Mouse (Mus musculus): ENCODE results near the gene Ssbp4. TPM values are rescaled to one million over a fixed set of nuclear protein-coding genes. Genes with fewer than 3 reads are reported as not detected.

Ssbp4 gene
- total and polyA plus RNA-seq, 2 experiments from 2014 or later, result 204 to 249 TPM

DNA sequence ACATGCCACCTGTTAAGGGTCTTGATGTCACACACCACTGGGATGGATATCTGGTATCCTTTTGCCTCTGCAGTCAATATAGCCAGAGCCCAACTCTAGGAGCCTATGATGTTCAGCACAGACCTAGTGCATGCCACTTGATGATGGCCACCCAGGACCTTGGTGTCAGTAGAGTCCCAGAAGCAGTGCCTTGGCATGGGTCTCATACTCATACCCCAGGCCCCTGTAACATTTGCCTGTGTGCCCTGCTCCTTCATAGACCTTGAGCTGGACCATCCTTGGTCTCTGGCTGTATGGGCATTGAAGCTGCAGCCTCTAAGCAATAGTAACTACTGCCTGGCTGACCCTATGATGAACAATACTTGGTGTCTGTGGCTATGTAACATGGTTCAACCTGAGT lies 34.4 kb downstream of the Ssbp4 start:
- no peak overlapping the region for H3K27ac ChIP-seq (ENCODE audit: low read depth, low read length)
- ATAC-seq (no peak), DNase-seq (no peak)
- H3K9me3 ChIP-seq (ENCODE audit: low read length), result no peaks in the 10 kb centered on the region
- no peaks in the 10 kb centered on the region for H3K27me3 ChIP-seq (ENCODE audit: insufficient read depth, low read length)
- peaks cover 22% of the 10 kb centered on the region for H3K36me3 ChIP-seq (ENCODE audit: insufficient read depth)
- no peaks in the 10 kb centered on the region for H3K4me1 ChIP-seq (ENCODE audit: insufficient read depth)
- H3K4me3 ChIP-seq (ENCODE audit: low read depth, low read length), result no peak overlapping the region
- no peak overlapping the region for H3K4me2 ChIP-seq (ENCODE audit: low read depth)
- TF ChIP-seq CTCF (IDR thresholded peaks at IDR 0.05; ENCODE audit: low read depth), result no peak
- H3K9ac ChIP-seq, result no peak overlapping the region

DNA sequence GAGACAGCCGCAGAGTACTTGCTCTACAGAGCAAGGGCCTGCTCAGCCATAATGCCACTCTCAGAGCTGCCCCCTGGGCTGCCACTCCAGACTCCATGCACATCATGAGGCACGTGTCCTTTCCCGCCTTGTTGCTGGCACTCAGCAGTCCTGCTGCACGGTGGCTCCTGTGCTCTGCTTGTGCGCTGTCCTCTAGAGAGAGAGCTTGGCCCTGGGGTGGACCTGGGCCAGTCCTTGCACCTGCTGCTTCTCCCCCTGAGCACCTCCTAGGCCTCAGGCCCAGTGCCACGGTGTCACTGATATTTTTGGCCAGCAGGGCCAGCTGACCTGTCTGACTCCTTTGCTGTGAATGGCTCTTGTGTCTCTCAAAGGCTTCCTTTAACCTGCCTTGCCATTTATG lies 37.7 kb downstream of the Ssbp4 start:
- no peak for TF ChIP-seq CTCF (IDR thresholded peaks at IDR 0.05; ENCODE audit: low read depth)
- ATAC-seq (no peak), DNase-seq (no peak)
- no peak overlapping the region for H3K27ac ChIP-seq (ENCODE audit: low read depth, low read length)
- H3K36me3 ChIP-seq (ENCODE audit: insufficient read depth), result peaks cover 10% of the 10 kb centered on the region; the same call in 1 of the 2 replicates
- H3K9ac ChIP-seq, result no peak overlapping the region
- no peak overlapping the region for H3K4me3 ChIP-seq (ENCODE audit: low read depth, low read length)
- H3K9me3 ChIP-seq (ENCODE audit: low read length), result no peaks in the 10 kb centered on the region
- no peaks in the 10 kb centered on the region for H3K27me3 ChIP-seq (ENCODE audit: insufficient read depth, low read length)
- H3K4me2 ChIP-seq (ENCODE audit: low read depth), result no peak overlapping the region
- H3K4me1 ChIP-seq (ENCODE audit: insufficient read depth), result no peaks in the 10 kb centered on the region
- 71% methylated on average over 6 of the region's 6 CpGs for WGBS

DNA sequence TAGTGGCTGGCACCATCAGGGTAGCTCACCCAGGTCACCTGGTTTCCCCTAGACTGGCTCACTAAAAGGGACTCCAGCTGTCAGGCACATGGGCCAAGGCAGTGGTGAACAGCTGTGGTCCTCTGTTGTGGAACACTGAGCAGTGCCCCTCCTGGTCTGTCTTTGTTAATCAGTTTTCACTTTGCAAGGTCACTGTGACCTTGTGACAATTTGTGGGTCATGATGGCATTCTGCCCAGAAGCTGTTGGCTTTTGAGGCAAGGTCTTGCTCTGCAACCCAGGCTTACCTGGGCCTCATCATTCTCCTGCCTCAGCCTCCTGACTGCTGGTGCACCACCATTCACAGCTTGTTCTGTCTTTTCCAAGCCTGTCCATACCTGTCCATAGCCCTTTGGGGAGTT lies 38.3 kb downstream of the Ssbp4 start:
- no peaks in the 10 kb centered on the region for H3K9me3 ChIP-seq (ENCODE audit: low read length)
- no peaks in the 10 kb centered on the region for H3K27me3 ChIP-seq (ENCODE audit: insufficient read depth, low read length)

DNA sequence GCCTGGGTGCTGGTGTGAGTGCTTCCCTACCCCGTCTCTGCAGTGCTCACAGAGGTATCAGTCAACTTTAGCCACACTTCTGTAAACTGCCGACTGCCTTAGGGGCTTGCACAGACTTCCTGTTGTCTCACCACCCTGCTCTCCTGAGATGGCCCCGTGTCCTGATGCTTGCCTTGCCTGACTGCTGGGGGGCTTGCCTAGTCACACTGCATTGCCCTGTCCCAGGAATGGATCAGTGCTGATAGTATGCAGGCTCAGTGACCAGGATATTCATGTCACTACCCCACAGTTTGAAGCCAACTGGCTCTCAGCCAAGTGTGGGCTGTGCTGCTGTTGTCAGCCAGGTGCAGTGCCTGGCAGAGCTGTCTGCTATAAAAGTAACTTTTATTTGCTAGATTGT lies 43.1 kb downstream of the Ssbp4 start:
- no peak overlapping the region for H3K4me3 ChIP-seq (ENCODE audit: low read depth, low read length)
- no peaks in the 10 kb centered on the region for H3K27me3 ChIP-seq (ENCODE audit: insufficient read depth, low read length)
- no peak overlapping the region for H3K4me2 ChIP-seq (ENCODE audit: low read depth)
- no peak overlapping the region for H3K27ac ChIP-seq (ENCODE audit: low read depth, low read length)
- no peak for TF ChIP-seq CTCF (IDR thresholded peaks at IDR 0.05; ENCODE audit: low read depth)
- no peak overlapping the region for H3K9ac ChIP-seq
- DNase-seq, result no peak
- 76% methylated on average over 3 of the region's 3 CpGs for WGBS
- ATAC-seq, result no peak
- no peaks in the 10 kb centered on the region for H3K36me3 ChIP-seq (ENCODE audit: insufficient read depth)
- H3K9me3 ChIP-seq (ENCODE audit: low read length), result no peaks in the 10 kb centered on the region
- H3K4me1 ChIP-seq (ENCODE audit: insufficient read depth), result no peaks in the 10 kb centered on the region

More for the DNA sequence above, 38.3 kb downstream of the Ssbp4 start:
- no peak overlapping the region for H3K27ac ChIP-seq (ENCODE audit: low read depth, low read length)
- H3K4me2 ChIP-seq (ENCODE audit: low read depth), result no peak overlapping the region
- no peak for TF ChIP-seq CTCF (IDR thresholded peaks at IDR 0.05; ENCODE audit: low read depth)
- H3K4me1 ChIP-seq (ENCODE audit: insufficient read depth), result no peaks in the 10 kb centered on the region
- no peak overlapping the region for H3K9ac ChIP-seq
- H3K4me3 ChIP-seq (ENCODE audit: low read depth, low read length), result no peak overlapping the region
- DNase-seq (no peak), ATAC-seq (no peak)
- H3K36me3 ChIP-seq (ENCODE audit: insufficient read depth), result peaks cover 10% of the 10 kb centered on the region; the same call in 1 of the 2 replicates

DNA sequence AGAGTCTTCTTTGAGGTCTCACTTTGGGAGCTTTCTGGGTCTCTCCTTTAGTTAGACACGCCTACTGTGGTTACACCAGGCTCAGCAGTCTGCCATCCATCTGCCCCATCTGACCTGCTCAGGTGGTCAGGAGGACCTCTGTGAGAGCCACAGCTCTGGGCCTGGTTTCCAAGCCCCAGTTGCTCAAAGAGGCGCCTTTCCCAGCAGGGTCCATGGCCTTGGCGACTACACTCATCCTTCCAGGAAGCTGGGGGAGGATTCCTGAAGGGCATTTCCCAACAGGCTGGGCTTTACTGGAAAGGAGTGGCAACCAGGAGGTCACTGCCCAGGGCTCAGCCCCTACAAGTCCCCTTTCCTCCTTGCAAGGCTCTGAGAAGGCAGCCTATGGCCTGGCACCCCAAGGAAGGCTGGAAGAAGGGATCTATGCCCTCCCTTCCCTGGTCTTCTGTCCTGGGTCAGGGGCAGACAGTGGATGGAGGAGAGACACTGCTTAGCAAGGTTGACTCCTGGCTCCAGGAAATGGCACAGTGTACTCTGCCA lies 43.9 kb downstream of the Ssbp4 start:
- H3K9me3 ChIP-seq (ENCODE audit: low read length), result no peaks in the 10 kb centered on the region
- no peak for DNase-seq
- H3K4me2 ChIP-seq (ENCODE audit: low read depth), result no peak overlapping the region
- no peak overlapping the region for H3K9ac ChIP-seq
- no peak for TF ChIP-seq CTCF (IDR thresholded peaks at IDR 0.05; ENCODE audit: low read depth)
- ATAC-seq, result no peak
- 90% methylated on average over 3 of the region's 3 CpGs for WGBS
- no peaks in the 10 kb centered on the region for H3K4me1 ChIP-seq (ENCODE audit: insufficient read depth)
- no peak overlapping the region for H3K27ac ChIP-seq (ENCODE audit: low read depth, low read length)
- no peaks in the 10 kb centered on the region for H3K27me3 ChIP-seq (ENCODE audit: insufficient read depth, low read length)
- no peaks in the 10 kb centered on the region for H3K36me3 ChIP-seq (ENCODE audit: insufficient read depth)
- H3K4me3 ChIP-seq (ENCODE audit: low read depth, low read length), result no peak overlapping the region

DNA sequence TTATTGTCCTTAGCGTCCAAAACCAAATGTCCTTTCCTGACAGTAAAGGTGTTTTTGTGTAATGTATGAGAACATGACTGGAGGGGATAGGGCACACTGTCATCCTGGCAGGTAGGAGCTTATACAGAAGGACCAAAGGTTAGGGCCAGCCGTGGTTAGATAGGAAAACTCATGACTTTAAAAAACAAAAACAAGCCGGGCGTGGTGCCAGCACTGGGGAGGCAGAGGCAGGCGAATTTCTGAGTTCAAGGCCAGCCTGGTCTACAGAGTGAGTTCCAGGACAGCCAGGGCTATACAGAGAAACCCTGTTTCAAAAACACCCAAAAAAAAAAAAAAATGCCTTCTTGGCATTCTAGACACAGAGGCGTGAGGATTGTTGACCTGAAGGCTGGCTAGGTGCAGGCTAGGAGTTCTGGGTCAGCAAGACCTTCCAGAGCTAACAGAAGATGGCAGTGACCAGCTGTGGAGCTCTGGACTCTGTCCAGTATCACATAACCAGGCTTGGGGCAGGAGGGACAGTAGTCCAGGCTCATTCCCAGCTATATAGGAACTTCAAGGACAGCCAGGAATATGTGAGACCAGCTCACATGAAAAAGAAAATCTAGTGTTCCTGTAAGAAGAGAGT lies 44.8 kb downstream of the Ssbp4 start:
- WGBS, result 92% methylated on average over 6 of the region's 6 CpGs
- Histone ChIP-seq H3K27ac (ENCODE audit: low read depth, low read length) (no peak overlapping the region), H3K4me1 (ENCODE audit: insufficient read depth) (no peaks in the 10 kb centered on the region), H3K4me2 (ENCODE audit: low read depth) (no peak overlapping the region), H3K9ac (no peak overlapping the region), H3K9me3 (ENCODE audit: low read length) (no peaks in the 10 kb centered on the region), H3K27me3 (ENCODE audit: insufficient read depth, low read length) (no peaks in the 10 kb centered on the region), H3K36me3 (ENCODE audit: insufficient read depth) (no peaks in the 10 kb centered on the region), H3K4me3 (ENCODE audit: low read depth, low read length) (no peak overlapping the region)
- TF ChIP-seq CTCF (IDR thresholded peaks at IDR 0.05; ENCODE audit: low read depth), result no peak
- DNase-seq (no peak), ATAC-seq (no peak)

DNA sequence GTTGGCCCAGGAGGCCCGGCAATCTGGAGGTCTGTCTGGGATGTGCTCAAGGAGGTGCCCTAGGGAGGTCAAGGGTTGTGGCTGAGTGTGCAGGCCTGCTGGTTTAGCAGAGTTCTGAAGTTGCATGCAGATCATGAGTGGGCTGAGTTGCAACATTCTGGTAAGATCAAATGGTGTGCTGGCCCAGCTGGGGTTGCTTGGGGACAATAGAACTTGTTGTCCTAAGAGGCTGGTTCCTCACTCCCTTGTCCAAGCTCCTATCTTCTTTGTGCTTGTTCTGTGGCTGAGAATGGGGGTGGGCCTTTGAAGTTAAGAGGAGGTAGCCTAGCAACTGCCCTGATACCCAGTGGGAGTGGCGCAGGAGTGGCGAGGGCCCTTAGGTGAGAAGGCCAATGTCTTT lies 45.9 kb downstream of the Ssbp4 start:
- Histone ChIP-seq H3K4me1 (ENCODE audit: insufficient read depth) (no peaks in the 10 kb centered on the region), H3K4me2 (ENCODE audit: low read depth) (no peak overlapping the region), H3K9me3 (ENCODE audit: low read length) (no peaks in the 10 kb centered on the region), H3K36me3 (ENCODE audit: insufficient read depth) (no peaks in the 10 kb centered on the region), H3K27ac (ENCODE audit: low read depth, low read length) (no peak overlapping the region), H3K9ac (no peak overlapping the region), H3K27me3 (ENCODE audit: insufficient read depth, low read length) (no peaks in the 10 kb centered on the region), H3K4me3 (ENCODE audit: low read depth, low read length) (no peak overlapping the region)
- TF ChIP-seq CTCF (IDR thresholded peaks at IDR 0.05; ENCODE audit: low read depth), result no peak
- WGBS, result 78% methylated on average over 3 of the region's 3 CpGs
- ATAC-seq (no peak), DNase-seq (no peak)

All from forebrain, postnatal 0 days (tissue).